Mouse (Mus musculus): Measurements from ENCODE around the gene Tspan32.

DNA sequence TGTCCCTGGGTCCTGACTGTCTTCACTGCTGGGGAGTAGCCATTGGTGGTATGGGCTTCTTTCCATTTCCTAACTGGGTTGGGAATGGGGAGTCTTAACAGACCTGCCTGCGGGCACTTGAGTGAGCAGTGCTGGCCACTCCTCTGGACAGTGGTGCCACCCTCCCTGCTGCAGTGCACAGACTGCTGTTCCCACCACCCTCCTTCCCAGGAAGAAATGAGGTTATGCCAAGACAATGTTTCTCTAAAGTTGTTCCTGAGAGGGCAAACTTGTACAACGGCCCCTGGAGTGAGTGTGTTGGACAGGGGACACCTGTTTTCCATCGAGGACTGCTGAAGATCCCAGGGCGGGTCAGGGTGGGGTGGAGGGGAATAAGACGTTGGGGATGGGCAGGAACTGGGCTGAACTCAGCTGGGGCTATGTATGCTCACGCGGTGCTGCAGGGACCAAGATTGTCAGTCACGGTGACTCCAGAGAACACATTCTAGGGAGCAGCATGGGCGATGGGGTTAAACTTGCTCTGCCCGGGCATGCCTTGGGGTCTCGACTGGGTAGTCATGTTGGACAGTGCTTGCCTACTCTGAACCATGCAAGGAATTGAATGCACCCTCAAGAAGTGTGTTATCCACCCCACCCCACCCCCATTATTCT lies 49.2 kb downstream of the Tspan32 start:
- TF ChIP-seq EP300 (IDR thresholded peaks at IDR 0.05; ENCODE audit: low read depth) (no peak), CTCF (IDR thresholded peaks at IDR 0.05; ENCODE audit: low read depth) (no peak)

All from liver, postnatal 0 days (tissue).